Mouse (Mus musculus): ENCODE results near the gene Cemip2.

Gene Cemip2

DNA sequence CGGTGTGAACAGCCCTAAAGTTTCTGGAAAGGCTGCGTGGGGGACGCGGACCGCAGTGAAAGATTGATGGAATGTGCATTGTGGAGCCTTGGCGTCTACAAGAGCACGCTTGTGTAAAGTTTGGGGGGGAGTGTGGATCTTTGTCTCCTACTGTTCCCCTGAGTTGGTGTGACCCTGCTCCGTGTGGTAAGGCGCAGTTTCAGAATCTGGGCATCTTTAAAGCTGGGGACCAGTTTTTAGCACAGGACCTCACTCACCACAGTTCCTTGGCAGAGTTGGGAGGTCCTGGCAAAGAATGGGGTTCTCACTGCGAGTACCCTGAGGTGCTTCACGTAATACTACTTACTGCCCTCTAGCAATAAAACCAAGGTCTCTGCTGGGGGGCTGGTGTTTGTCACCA lies 964 bp downstream of the Cemip2 start:
- DNase-seq (ENCODE audit: low spot score in 2 of 2): no peak

DNA sequence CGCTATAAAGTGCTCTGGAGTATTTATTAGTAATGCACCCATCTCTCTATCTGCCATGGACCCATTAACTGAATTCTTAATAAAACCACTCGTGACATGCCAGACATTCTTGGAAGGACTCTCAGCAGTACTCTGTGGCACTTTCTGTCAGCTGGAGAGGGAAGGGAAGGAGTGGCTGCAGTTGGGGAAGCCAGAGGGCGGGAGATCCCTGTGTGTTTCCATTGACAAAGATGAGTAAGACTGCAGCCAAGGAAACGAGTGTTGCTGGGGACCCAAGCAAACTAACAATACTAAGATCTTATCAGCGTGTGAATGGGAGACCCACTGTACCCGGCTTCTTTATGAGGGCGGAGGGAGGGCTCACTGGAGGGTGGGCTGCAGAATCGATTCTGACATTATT lies 2.5 kb downstream of the Cemip2 start:
- DNase-seq (ENCODE audit: low spot score in 2 of 2): no peak

DNA sequence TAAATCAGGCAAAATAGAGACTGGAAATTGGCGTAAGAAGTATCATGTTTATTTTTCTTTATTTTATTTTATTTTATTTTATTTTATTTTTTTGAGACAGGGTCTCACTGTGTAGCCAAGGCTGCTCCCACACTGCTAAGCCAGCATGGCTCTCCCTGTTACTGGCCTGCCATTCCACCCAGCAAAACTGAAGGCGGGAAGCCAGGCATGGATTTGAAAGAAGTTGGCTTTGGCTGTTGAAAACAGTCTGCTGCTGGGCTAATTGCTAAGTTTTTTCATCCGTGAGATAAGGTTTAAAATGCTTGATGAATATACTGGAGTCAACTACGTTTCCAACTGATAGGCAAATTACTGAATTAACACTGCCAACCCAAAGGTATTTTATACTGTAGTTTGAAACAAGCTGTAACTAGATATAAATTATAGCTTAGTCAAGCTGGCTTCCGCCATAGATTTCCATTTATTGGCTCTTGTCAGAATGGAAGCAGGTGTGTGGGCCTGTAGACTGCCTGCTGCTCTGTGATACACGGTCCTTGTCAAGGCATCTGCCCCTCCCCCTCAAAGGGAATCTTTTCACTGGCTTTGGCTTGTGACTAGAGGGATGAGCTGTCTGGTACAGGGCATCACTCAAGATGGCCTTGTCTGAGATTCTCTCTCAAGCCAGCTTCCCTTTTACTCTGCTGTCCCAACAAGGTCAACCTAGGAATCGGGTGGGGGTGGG lies 3.1 kb downstream of the Cemip2 start:
- no peak for DNase-seq (ENCODE audit: low spot score in 2 of 2)

DNA sequence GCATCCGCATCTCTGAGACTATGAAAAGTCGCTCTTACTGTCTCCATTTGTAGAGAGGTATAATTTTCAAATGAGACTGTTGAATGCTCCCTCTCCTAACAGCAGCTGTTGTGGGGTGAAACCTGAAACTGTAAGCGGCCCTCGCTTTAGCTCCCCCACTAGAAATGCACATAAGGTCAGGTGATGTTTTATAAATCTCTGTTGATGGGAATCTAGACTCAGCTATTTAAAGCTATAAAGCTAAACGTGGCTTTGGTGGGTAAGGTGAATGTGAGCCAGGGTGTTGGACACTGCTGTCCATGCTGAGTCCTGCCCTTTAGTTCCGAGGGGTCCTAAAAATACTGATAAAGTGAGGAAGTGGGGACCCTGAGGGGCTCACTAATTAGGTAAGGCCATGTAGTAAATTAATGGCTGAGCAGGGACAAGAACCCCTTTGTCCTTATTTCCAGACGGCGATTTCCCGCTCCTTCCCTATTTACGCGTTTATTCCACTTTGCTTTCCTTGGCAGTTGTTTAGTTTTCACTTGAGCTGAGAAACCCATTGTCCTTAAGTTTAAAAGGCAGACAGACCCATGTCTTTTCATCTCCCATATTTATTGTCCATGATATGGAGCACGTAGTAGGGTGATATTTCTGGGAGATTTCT lies 3.8 kb downstream of the Cemip2 start:
- DNase-seq (ENCODE audit: low spot score in 2 of 2): no peak

DNA sequence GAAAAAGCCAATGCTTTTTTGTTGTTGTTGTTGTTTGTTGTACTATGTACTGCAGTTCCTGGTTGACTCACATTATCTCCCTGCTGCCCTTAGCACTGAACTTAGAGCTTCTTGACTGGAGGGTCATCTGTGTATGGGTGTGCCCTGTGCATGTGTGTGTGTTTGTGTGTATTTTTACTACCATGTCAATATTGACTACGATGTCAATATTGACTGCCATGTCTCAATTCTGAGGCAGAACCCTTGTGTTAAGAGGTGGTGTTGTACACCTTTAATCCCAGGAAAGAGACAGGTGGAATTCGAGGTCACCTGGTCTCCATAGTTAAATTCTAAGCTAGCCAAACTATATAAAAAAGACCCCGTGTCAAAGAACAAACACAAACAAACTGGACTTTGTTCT lies 5.6 kb downstream of the Cemip2 start:
- no peak for DNase-seq (ENCODE audit: low spot score in 2 of 2)

DNA sequence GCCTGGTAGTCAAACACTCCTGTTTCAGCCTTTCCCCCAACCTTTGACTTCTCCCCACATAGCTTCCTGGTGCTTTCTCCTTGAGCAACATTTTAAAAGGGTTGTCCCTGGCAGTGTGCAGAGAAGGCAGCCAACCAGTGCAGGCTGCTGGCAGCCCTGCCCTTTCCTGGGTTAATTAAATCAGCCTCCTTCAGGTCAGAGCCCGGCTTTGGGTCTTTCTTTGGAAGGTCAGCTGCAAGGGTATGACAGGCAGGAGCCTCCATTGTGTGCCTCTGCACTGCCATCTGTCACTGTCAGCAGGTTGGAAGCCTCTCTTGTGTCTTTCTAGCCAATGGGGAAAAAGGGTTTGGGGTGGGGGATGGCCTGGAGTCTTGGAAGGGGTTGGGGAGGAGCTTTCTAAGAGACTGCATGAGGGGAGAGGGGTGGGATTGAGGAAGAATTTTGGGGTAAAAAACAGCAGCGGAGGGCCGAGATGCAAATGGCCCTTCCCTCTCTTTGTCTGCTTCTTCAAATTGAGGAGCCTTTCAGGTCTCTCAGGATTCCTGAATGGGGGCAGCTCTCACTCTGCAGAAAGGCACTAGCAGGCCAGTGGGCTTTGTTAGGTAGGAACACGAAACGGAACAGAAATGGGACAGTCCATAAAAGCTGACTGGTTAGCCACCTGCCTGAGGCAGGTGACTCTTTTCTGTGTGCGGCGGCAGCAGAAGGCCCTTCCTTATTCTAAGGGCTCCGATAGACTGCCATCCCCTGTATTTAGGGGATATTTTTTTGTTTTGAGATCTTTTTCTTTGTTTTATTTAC lies 6.4 kb downstream of the Cemip2 start:
- no peak for DNase-seq (ENCODE audit: low spot score in 2 of 2)

DNA sequence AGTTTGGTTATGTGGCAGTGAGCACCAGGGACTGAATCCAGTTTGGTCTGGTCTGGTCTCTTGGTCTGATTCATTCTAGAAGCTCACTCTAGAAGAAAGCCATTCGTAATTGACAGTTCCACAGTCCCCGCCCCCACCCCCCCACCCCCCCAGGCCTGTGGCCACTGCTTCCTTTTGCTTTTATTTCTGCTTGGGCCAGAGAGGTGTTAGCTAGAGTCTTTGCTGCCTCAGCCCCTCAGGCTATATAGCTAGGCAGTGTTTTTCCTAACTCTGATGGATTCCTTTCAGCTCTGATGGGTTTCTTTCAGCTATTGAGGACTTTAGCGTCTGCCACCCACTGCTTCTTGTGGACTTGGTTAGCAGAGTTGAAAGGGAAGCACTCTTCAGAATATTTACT lies 7.0 kb downstream of the Cemip2 start:
- no peak for DNase-seq (ENCODE audit: low spot score in 2 of 2)

DNA sequence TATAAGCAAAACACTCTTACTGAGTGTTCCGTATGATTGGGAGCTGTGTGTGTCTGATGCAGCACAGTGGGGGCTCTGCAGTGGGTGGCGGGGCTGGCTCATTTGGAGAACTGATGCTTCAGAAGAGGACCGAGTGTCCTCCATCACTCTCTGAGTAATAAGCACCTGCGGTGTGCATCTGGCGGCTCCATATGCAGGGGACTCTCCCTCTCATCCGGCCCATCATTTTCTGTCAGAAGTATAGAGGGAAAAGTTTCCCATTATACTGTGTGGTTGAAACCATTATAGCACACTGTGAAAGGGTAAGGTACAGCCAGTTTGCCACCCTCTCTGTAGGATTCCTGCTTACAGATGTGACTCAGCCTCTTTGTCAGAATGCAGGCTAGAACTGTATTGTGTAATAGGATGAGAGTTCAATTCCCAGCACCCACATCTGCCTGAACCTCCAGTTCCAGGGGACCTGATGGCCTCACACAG lies 8.9 kb downstream of the Cemip2 start:
- no peak for DNase-seq (ENCODE audit: low spot score in 2 of 2)

DNA sequence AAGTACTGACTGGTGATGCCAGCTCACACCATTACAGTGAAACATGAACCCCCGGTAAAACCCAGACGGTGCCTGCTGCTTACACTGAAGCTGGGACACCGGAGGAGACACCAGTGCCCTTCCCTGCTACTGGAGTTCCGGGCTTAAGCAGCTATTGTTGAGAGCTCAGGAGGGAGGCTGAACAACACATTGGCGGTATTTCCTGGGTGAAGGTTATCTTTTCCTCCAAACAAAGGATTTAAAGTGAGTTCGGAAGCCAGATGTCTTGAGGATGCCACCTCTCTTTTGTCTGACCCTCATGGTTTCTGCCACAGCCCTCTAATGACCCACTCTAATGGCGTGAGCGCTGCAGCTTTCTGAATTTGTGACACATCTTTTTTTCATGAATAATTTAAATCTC lies 10.9 kb downstream of the Cemip2 start:
- no peak for DNase-seq (ENCODE audit: low spot score in 2 of 2)

DNA sequence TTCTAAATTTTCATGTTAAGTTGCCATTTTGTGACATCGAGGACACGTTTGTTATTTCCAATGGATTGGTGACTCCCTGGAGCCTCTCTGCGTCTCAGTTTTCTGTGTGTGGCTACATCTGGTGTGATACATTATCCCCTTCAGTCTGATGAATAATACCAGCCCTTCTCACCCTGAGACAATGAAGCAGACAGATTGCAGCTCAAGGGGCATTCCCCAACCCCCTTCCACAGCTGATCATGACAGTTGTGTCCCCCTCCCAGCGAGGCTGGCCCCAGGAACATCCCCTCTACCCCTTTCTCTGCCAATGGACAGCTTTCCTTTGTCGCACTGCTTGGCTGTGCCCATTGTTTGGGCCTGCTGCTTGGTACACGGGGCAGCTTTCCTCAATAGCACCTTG lies 11.5 kb downstream of the Cemip2 start:
- DNase-seq (ENCODE audit: low spot score in 2 of 2): no peak

DNA sequence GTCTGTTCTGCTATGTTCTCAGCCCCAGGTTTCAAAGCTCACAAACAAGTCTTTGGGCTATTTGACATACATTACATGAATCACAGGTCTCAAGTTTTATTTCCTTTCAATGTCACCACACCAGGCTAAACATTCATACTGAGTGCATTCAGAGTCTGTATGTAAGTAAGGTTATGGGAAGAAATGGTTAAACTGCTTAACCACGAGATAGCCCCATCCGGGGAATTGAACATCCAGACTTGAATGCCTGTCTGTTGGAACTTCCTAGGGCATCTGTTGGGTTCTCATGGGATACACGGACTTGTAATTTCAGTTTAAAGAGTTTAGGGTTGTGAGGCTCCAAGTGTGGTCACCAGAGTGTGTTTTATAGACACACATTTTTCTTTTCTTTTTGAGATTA lies 13.2 kb downstream of the Cemip2 start:
- DNase-seq (ENCODE audit: low spot score in 2 of 2): no peak

DNA sequence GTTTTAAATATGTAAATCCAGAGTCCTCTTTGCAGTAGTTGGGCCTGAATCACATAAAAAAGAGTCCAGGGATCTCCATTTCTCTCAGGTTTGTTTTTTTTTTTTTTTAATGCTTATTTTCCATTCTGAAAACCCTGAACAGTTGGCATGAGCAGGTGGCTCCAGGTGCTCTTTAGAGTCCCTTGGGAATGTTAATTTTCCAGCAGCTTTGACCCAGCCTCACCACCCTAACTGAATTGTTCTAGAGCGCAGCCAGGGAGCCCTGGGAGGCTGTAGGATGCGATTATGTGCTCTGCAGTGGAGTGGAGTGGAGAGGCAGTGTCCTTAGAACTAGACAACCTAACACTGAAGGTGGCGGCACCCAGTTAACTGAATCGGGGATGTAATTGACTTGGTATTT lies 13.7 kb downstream of the Cemip2 start:
- DNase-seq (ENCODE audit: low spot score in 2 of 2): no peak

DNA sequence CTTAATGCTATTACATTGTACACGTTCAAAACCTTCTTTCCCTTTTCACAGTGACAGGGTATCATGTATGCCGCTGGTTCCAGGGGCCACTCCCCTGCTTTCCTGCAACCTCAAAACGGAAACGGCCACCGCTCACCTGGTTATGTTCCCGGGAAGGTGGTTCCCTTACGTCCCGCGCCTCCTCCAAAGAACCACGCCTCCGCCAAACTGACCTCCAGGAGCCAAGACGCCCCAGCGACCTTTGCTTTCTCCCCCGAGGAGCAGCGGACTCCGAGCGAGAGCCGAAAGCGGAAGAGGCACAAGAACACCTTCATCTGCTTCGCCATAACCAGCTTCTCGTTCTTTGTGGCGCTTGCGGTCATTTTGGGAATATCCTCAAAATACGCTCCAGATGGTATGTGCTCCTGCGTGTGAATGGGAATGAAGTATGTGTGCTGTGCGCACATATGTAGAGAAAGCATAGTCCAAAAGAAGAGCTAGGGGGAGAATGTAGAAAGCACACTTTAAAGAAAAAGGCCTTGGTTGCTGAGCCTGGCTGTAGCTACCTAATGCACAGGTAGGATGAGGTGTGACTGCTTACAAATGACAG lies 14.5 kb downstream of the Cemip2 start:
- no peak for DNase-seq (ENCODE audit: low spot score in 2 of 2)

DNA sequence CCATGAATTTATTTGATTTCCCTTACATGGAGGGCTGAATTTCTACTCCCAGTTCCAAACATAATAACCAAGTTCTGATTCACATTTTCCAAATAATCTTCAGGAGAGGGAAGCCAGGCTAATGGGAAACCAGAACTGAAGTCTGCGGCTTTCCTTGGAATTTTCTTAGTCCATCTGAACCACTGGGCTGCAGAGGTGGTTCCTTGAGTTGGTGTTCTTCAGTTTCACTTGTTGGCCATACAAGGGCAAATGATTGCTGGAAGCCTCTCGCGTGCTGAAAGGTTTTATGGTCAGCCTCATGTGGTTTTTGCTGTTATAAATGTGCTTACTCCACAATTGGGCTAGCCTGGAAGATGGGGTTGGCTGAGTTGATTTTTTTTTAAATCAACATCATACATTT lies 16.4 kb downstream of the Cemip2 start:
- DNase-seq (ENCODE audit: low spot score in 2 of 2): no peak

DNA sequence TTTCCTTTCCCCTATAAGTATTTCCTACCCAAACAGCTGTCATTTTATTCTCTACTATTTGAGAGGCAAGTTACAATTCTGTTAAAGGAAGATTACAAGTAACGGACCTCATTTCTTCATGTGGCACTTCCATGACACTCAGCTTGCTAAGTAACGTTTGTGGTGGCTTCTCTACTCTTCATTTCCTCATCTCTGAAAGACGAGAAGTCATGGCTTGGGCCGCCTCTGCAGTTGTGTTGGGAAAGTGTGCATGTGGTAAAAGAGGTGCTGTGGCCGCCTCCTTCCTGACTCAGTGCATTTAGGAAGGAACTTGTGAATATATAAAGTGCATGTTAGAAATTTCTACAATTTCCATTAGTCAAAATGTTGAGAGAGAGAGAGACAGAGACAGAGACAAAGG lies 18.2 kb downstream of the Cemip2 start:
- DNase-seq (ENCODE audit: low spot score in 2 of 2): no peak

DNA sequence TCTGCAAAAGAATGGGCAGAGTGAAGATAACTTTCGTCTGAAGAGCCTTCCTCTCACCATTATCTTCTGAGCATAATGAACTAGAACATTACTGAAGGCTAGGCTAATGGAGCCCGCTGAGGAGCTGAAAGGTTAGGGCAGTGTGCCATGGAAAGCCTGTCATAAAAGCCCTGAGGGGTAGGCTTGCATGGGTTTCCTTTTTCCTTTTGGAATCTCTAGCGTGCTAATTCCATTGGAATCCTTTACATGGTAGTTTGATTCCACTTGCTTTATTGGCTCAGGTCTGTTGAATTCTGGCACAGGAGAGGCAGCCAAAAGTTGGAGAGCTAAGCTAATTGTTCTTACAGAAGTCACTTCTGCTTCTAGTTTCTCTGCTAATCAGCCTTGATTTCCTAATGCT lies 20.6 kb downstream of the Cemip2 start:
- DNase-seq (ENCODE audit: low spot score in 2 of 2): no peak

DNA sequence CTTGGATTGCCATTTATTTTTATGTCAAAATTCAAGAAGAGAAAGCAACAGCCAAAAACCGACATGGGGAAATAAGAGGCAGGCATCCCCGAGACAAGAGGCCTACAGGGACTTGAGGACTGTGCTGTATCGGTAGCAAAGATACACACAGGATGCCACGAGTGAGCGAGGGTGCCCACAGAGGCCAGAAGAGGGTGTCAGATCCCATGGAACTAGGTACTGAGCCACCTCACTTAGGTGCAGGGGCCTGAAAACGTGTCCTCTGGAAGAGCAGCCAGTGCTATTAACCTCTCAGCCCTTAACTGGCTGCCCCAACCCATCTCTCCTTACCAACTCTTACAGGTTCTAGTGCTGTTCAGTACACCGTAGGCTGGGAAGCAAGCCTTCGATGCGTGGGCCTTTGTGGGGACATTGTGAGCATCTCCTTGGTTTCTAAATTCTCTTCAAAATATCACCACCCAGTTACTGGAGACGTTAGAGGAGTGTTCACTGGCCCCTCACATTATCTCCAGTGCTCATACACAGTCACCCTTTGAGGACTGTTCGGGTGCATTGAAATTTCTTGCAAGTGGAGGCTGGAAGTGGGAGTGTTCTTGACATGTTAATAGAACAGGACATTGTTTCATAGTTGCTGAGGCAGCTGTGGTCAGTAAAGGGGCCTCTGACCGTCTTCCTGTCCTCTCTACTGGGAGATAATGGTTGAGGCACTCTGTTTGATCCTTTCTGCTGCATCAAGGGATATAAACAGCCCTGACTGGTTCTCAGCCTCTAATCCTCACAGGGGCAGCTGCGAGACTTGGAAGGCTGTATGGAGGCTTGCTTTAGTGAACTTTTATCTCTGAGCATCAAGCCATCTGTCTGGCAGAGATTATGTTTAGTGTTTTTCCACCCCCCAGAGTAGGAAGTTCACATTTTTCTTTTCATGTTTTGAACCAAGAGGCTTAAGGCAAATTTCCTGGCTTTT lies 21.6 kb downstream of the Cemip2 start:
- no peak for DNase-seq (ENCODE audit: low spot score in 2 of 2)

DNA sequence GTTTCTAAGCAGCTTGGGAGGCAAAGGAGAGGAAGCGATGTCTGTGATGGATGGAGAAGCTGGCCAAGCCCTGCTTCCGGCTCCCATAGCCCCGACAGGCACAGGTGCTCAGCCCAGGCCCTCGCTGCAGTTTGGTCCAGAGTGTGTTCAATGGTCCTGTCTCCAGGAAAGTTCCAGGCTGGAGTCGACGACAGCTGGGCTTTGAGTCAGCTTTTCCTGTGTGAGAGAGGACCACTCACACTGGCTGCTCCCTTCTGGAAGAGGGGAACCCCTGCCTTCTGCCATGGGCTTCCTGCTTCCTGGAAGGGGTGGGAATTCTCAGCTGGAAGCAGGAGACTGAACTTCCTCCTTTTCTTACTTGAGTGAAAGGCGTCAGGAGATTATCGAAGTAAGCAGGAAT lies 26.3 kb downstream of the Cemip2 start:
- DNase-seq (ENCODE audit: low spot score in 2 of 2): no peak

DNA sequence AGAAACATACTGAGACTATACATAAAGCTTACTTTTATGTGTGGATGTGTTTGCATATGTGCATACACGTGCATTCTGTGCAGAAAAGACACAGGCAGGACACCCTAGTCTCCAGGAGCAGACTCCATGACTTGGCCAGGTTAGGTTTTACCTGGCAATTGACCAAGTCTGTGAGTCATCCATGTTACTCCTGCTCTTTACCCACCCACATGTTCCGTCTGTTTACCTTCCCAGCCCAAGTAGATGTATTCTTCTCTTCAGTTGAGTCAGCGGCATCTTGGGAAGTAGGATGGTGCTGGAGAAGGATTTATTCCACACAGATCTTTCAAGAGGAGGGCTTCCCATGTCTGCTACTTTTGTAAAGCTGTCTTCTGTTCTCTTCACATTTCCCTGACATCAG lies 27.2 kb downstream of the Cemip2 start:
- no peak for DNase-seq (ENCODE audit: low spot score in 2 of 2)

DNA sequence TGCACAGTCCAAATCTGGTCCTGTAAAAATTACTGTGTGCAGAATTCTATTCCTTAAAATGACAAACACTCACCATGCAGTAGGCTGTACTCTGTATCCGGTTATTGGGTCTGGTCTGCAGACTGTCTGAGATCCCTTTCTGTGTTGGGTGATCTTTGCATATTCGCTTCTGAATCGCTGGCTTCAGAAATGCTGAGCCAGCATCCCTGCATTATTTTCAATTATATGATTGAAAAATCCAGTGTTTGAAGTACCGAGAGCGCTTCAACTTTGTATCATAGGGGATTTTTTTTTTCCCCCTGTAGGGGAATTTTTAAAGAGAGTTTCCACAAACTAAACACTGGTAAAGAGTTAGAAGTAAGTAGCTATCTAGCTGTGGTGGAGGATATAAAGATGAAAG lies 32.0 kb downstream of the Cemip2 start:
- DNase-seq (ENCODE audit: low spot score in 2 of 2): no peak

DNA sequence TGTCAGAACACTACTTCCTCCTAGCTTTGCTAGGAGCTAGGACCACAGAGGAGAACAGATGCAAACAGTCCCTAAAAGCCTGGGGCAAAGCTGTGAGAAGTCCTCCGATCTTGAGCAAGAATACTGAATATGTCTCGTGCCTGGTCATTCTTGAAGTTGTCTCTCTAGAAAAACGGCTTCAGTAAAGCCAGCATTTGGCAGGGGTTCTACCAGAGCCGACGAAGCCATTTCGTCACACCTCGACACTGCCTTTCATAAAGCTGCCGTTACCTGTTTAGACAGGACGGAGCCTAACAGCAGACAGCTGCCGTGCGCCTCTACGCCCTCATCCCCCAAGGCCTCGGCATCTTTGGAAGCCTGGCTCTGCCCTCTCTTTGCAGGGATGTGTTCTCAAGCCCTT lies 35.4 kb downstream of the Cemip2 start:
- no peak for DNase-seq (ENCODE audit: low spot score in 2 of 2)

Measured in frontal cortex, postnatal 25 days (tissue).